Mouse (Mus musculus) left cerebral cortex, adult 18-20 months (tissue): ENCODE results near the gene Ddx47. TPM values are rescaled to one million over a fixed set of nuclear protein-coding genes. Genes with fewer than 3 reads are reported as not detected.

Experiments
- DNase-seq, 2 experiments: peaks; one replicate each; pipeline ENCODE4 v3.0.0; 2021 to 2022; ENCODE audit warnings: low spot score in 2 of 2, mixed read lengths in 1 of 2
- total RNA-seq, 2 experiments: library from RNA; stranded (reverse); gene quantifications; 2 replicates each; pipeline ENCODE4 v1.2.3; 2021

Ddx47 gene
- total RNA-seq, 2 experiments from 2014 or later: 58.3 to 59.1 TPM

DNA sequence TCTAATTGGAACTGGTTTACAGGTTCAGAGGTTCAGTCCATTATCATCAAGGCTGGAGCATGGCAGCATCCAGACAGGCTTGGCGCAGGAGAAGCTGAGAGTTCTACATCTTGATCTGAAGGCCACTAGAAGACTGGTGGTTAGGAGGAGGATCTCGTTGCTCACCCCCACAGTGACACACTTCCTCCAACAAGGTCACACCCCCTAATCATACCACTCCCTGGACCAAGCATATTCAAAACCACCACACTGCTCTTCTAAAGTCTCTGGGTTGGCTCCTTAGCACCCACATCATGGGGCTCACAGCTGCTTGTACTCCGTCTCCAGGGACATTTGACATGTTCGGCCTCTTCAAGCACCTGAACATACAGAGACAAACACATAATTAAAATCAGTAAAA, 9.4 kb upstream of the Ddx47 start:
- no peak for DNase-seq

DNA sequence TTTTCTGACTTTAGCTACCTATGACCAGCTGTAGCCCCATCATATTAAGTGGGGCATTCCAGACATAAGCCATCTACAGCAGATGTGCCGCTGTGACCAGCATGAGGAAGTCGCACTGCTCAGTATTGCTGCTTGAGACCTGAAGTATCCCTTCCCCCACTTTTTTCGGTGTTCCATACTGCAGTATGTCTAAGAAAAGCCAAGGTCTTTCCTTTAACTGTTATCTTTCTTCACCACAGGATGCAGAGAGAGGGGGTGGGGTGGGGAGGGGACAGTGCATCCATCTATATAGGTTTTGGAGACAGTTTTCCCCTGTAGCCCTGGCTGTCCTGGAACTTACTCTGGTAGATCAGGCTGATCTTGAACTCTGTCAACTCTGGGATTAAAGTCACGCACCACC, 5.0 kb upstream of the Ddx47 start:
- DNase-seq: no peak

DNA sequence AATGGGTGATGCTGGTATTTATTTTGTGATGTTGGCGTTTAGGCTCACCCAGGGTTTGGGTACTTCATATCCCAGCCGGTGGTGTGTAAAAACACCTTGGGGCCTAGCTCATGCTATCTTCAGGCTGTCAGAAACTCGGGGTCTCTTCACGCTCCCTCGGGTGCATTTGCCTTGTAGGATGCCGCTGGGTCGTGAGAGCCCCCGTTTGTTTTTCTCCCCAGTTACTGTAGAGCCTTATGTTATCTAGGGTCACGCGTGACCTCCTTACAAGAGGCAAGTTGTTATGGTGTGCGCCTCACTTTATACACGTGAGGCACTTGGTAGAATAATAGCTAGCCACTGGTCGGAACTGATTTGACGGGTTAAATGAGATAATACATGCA, 313 bp downstream of the Ddx47 start:
- no peak for DNase-seq

DNA sequence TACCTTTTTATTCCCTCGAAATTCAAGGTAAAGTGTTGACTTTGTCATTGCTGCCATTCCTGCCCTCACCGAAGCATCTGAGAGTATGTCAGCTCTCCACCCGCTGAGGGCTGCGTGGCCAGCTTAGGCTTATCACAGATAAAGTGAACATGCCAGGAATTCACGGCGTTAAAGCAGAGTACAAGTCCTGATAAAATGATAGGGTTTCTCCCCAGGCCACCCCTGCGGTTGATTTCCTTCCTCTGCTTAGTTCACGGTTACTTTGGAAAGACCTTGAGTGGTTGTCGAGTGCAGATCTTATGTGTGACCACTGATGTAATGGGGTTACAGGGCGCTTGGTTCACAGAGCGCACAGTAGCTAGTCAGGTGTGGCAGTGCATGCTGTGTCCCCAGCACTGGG, 5.8 kb downstream of the Ddx47 start:
- DNase-seq: no peak

DNA sequence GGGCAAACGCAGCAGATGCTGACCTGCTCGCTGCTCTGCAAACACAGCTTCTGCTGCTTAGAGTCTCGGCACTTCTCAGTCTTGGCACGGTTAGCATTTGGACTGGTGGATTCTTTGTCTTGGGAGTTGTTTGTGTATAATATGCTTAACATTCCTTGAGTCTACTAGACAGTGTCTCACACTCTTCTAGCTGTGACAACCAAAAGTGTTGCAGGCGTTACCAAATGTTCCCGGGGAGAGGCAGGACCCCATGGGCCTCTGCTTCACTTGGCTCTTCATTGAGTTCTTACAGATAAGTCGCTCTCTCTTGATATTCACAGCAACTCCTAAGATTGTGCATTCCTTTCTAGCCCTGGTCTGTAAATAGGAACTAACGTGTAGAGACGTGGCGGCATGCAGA, 8.2 kb downstream of the Ddx47 start:
- no peak for DNase-seq

DNA sequence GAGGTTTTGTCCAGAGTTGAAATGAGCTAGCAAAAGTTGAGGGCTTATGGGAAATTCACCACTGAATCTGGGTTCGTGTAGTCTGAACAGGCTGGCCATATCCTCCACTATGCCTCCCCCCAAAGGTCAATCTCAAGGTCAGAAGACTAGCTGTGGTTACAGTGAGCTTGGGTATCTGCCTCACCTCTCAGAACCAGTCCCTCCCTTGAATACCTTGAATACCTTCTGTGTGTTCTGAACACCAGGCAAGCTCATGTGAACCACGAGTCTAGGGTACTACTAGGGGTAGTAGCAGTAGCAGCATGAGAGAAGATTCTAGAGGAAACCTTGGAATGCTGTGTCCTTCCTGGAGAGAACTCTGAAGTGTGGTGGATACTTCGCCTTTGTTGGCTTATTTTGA, 10.2 kb downstream of the Ddx47 start:
- DNase-seq: no peak

DNA sequence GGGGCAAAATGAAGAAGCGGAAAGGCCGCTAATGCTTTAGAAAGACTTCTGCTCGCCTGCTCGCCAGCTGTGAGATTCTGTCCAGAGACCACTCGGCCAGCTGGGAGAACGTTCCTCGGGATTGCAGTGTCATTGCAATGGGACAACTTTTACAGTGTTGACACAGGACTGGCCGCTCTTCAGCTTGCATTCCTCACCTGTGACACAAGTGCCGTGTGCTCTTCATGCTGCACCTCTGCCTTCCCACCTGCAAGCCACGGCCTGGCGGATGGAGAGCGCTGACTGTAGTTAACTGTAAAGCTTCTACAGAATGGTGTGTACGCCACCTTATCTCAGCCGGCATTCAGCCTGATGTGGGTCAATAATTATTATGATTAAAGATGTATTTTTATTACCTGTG, 12.0 kb downstream of the Ddx47 start:
- no peak for DNase-seq

DNA sequence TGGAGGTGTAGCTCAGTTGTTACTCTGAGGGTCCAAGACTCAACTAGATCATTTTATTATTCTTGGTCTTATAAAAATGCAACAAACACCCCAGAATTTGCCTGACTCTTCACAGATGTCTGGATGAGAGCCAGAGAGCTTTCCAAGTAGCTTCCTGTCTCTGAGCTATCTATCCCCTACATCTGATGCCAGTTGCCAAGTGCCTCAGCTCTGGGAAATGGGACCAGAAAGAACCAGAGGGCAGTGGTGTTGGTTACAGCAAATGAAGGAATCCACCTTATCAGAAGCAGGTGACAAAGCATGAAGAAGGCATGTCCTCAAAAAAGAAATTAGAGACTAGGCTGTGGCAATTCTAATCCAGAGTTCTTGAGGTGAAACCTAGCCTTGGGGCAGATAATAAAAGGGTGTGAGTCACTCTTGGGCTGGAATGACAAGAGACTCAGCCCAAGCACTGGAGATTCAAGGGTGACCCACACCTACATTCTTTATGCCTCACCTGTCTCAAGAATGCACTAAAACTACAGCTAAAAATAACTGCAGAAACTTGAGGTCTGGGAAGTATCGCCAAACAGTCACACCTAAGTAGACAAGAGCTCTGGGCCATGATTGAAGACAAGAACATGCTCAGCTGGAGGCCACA, 13.5 kb downstream of the Ddx47 start:
- no peak for DNase-seq

DNA sequence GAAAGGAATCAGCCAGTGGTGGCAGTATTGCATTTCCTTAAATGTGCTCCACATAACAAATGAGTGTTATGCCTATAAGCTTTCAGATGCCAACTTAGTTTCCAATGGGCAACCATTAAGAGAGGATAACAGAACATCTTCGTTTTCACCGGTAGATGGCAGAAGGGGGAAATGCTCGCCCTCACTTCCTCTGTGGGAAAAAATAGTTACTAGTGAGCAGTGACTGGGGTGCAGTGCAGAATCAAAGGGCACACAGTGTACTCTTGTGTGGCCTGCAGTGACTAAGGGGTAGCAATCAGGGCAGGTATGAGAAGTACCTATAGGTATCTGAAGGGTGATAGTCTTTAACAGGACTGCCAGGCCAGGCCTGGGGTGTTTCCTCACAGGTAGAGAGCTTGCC, 14.8 kb downstream of the Ddx47 start:
- peak in 1 of 2 experiments; percentile 12 for DNase-seq

DNA sequence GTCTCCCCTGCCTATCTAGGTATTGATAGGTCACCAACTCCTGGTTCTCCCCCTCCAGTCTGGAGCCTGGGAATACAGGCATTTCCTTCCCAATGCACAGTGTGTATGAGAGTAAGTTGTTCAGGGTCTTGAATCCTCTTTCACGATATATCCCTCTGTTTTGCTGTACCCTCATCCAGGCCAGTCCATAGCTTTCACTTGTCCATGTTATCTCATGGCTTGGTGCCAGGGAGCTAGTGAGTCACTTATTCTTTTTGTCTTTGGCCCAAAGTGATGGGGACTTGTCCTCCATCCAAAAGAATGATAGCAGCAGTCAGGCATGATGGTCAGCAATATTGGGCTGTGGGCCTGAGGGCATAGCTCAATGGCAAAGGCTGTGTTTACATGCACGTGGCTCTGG, 15.3 kb downstream of the Ddx47 start:
- DNase-seq: no peak

DNA sequence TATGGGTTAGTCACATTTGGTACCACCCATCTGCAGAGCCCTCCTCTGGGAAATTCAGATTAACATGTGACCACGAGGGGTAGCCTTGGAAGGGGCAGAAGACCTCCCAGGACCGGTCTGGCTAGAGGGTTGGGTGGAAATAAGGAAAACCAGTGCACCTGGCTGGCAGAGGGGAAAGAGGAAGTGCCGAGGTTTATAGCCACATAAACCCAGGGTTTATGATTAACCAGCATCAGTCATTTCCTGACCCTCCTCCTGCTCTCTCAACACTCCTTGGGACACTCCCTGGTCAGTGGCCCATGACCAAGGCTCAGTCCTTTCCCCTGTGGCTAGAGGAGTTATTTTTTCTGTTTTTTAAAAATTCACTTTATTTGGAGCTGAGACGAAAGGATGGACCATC, 17.8 kb downstream of the Ddx47 start:
- no peak for DNase-seq

DNA sequence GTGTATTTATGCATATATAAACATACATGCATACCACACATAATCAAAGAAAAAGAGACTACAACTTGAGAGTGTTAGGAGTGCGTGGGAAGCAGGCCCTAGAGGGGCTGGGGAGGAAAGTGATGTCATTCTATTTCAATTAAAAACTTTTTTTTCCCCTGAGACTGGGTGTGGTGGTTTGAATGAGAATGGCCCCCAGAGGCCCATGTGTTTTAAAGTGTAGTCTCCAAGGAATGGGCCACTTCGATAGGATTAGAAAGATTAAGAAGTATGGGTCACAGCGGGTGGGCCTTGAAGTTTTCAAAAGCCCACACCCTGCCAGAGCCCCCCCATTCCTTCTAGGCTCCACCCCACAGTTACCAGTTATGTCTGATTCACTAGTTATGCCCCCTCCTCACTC, 27.3 kb downstream of the Ddx47 start:
- no peak for DNase-seq

DNA sequence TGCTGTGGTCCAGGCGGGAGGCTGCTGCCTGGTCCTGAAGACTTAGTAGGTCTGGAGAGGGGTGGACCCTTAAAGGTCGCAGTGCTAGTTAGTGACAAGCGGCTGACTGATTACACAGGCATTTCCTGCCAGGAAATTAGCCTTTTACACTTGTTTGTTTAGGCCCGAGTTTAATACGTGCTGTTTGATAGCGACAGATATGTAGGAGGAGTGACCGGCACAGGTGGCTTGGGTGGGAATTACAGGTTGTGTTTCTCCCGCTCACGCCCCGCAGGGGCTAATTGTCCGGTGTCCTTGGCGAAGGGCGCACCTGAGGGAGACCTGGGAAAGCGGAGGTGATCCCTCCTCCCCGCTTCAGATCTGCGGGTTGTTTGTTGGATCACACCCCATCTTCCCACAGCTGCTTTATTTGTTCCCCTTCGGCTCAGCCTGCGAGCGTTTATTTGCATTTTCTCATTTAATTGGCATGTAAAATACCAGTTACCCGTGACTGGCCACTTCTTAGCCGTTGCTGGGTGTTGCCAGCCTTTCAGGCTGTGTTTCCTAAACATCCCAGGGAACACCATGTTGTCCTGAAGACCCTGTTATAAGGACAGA, 29.0 kb downstream of the Ddx47 start:
- no peak for DNase-seq

DNA sequence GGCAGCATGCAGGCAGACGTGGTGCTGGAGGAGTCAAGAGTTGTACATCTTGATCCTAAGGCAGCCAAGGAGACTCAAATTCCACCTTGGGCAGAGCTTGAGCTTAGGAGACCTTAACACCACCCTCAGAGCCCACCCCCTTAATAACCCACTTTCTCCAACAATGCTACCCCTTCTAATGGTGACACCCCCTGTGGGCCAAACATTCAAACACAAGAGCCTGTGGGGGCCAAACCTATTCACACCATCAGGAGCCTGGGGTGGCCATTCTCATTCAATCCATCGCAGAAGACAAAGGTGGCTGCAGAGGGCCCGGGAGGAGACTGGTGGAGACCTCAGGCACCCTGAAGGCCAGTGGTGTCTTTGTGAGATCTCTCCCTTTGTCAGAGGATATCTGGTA, 30.5 kb downstream of the Ddx47 start:
- DNase-seq: no peak

DNA sequence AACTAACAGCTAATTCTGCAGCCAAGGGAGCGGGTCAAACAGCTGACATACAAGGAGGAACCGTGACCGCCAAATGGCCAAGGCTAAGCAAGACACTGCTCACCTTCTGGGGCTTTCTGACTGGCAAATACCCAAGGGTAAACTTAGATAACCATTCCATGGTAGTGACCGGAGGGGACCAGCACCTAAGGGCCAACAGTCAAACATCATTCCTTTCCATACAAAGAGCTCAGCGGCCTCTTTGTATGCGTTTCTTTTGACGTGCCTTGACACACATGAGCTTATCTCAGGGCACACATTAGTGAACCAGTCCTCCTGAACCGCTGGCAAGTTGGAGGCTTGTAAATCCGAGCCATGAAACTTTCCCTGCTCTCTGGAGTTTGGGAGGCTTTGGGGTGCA, 35.9 kb downstream of the Ddx47 start:
- no peak for DNase-seq

DNA sequence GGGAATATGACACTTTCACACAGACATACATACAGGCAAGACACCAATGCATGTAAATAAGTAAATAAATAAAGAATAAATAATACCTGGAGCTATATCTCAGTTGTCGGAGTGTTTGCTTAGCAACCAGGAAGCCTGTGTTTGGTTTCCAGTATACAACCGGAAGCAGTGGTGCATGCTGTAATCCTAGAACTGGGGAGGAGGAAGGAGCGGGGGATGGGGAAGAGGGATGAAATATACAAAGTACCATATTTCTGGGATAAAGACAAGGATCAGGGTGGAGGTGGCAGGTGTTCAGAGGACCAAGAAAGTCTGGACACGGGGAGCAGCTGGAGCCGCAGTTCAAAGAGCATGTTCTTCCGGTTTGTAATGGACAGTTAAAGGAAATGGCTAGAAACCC, 37.1 kb downstream of the Ddx47 start:
- DNase-seq: no peak

DNA sequence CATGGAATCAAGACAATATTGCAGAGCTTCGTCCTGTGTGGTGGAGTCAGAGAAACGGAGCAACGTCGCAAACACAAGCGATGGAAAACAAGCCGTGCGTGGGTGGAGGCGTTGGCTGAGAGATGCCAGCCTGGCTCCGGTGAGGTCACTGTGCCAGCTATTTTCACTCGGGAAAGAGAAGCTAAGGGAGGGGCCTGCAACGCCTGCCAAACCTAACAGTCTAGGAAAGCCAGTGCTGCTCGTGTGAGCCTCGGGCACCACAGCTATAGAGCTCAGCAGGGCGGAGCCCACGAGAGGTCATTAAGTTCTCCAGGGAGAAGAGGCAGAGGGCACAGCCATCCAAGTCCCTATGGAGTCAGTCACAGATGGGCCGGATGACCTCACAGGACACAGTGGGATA, 37.5 kb downstream of the Ddx47 start:
- DNase-seq: no peak

DNA sequence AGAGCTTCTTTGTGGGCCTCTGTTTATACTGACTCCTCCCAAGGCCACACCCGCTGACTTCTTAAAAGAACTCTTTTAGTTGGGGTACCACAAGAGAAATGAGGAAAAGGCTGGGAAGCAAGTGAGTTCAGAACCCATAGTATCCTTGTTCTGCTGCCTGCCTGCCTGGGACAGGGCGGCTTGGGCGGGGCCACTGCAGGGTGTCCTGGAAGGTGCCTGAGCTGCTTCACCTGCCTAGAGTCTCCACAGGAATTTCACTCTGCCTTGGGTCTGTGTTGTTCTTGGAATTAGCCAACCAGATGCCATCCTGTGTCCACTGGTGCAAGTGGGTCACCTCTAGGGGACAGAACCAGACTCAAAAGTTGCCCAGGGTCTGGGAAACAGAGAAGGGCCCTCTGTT, 42.4 kb downstream of the Ddx47 start:
- no peak for DNase-seq

DNA sequence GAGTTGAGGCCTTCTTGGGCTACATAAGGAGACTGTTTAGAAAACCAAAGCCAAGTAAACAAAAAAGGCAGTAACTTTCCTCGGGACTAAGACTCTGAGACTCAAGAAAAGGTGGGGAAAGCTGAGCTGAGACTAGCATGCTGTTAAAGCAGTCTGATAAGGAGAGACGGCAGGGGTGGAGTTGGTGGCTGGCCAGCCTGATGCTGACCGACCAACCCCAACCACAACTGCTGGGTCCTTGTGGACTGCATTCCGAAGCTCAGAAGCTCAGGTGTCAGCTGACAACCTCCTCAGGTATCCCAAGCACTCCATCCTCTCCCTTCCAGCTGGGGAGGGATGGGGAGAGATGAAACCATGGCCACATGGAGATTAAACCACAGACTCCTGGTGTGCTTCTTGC, 44.5 kb downstream of the Ddx47 start:
- no peak for DNase-seq

DNA sequence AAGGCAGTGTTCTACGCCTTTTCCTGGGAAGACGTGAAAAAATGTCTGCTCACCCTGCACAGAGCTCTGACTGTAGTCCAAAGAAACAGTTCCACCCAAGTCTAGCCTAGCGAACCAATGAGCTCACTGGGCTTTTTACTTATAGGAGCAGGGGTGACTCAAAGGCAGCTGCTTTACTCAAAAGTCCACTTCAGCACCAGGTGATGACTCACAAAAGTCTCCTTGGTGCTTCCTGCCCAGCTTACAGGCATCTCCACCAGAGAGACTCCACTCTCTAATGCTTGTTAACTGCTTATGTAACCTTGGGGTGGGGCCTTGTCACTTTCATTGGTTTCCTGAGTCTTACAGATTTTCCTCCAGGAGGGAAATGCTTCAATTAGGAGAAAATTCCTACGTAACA, 49.3 kb downstream of the Ddx47 start:
- DNase-seq: no peak

DNA sequence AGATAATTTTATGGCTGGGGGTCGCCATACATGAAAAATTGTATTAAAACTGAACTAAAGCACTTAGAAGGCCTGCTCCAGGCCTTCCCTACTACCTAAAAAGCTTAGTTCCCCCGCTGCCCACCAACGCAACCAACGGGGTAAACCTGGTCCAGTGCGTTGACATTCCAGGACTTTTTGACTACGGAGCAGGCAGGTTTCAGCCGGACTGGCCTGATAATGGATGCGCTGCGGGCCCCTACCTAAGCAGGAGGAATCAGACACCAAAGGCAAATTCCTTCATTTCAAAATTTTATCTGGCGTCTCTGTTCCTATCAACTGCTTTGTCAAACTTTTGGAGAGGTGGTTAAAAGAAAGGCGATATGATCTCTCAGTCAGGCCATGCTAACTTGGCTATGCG, 53.2 kb downstream of the Ddx47 start:
- DNase-seq: no peak

DNA sequence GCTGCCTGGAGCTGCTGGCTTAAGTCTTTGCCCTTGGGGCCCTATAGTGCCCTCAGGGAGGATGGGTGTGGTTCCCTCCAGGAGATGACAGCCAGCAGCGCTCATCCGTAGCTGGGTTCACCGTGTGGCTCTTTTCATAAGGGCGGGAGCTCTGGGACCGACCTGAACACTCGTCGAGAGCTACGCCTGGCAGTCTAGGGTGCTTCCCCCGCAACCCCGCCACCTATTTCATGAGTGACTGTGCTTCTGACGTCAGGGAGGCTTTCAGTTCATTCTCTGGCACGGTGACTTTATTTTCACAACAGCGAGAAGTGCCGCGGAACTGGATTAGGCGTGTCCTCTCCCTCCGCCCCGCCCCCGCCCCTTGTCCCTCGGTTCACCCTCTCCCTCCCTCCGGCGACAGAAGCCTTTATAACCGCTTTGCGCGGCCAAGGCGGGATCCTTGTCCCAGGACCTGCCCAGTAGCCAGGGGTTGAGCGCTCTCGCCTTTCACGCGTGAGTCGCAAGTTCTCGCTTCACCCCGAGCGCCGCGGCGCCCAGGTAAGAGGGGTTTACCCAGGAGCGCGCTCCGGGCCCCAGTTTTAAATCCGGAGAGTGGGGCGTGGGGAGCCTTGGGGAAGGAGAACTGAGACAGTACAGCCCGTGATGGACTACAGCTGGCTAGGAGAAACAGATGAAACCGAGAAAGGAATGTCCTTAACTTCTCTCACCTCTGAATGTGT, 54.0 kb downstream of the Ddx47 start, which contains the start of gene Gprc5a:
Gprc5a (plus strand) TSS at position 416 of the 722 bp plus-strand sequence.
- peak in 1 of 2 experiments; percentile 13 for DNase-seq
